Mouse (Mus musculus) stomach, embryonic 14.5 days (tissue): ENCODE data around the gene Ccr7. TPM values are rescaled to one million over a fixed set of nuclear protein-coding genes. Genes with fewer than 3 reads are reported as not detected.

Source experiments
- ATAC-seq: fragments of 200-750 bp; cut with Nextera tagmentation; 2 replicates; pipeline ENCODE4 v1.8.0; 2017; ENCODE audit warnings: low read depth, moderate TSS enrichment; ENCODE audit not compliant: insufficient number of reproducible peaks, insufficient read depth, low FRiP score
- H3K27ac ChIP-seq: fragments of 300-500 bp; sonication (generic); 2 replicates; pipeline ENCODE4 v1.5.1; 2014; ENCODE audit warnings: mild to moderate bottlenecking, low read length, moderate library complexity, mixed read lengths
- H3K27me3 ChIP-seq: fragments of 300-500 bp; sonication (generic); 2 replicates; pipeline ENCODE4 v1.6.1; 2014; ENCODE audit warnings: low read length, control low read depth, mixed read lengths; ENCODE audit not compliant: control insufficient read depth, insufficient read depth
- H3K36me3 ChIP-seq: fragments of 300-500 bp; sonication (generic); 2 replicates; pipeline ENCODE4 v1.6.1; 2014; ENCODE audit warnings: mild to moderate bottlenecking, control low read depth, low read length, moderate library complexity, mixed read lengths; ENCODE audit not compliant: control insufficient read depth, insufficient read depth
- H3K4me1 ChIP-seq: fragments of 300-500 bp; sonication (generic); 2 replicates; pipeline ENCODE4 v1.6.1; 2014; ENCODE audit warnings: low read length, control low read depth, mixed read lengths; ENCODE audit not compliant: control insufficient read depth, insufficient read depth
- H3K4me2 ChIP-seq: fragments of 300-500 bp; sonication (generic); replicated peaks from 2 replicates; pipeline ENCODE4 v1.6.1; 2014; ENCODE audit warnings: low read depth, low read length, control low read depth
- H3K4me3 ChIP-seq: fragments of 300-500 bp; sonication (generic); 2 replicates; pipeline ENCODE4 v1.5.1; 2014; ENCODE audit warnings: low read depth, low read length, control low read depth
- H3K9ac ChIP-seq: fragments of 300-500 bp; sonication (generic); replicated peaks from 2 replicates; pipeline ENCODE4 v1.6.1; 2014; ENCODE audit warnings: low read depth, mild to moderate bottlenecking, control low read depth, low read length, moderate library complexity, mixed read lengths
- H3K9me3 ChIP-seq: fragments of 300-500 bp; sonication (generic); 2 replicates; pipeline ENCODE4 v1.6.1; 2016; ENCODE audit warnings: low read depth, low read length, control low read depth; ENCODE audit not compliant: control insufficient read depth
- WGBS: fragments of 180-500 bp; shearing (Covaris S2); extraction: QIAGEN DNeasy Blood & Tissue Kit; methylation state at CpG from one replicate; pipeline ENCODE4 v1.1.7; 2014; 5-methylcytosine and 5-hydroxymethylcytosine counted together
- polyA plus RNA-seq: library from polyadenylated mRNA; unstranded; fragments of >200 nt; fragmentation: Nextera tagmentation; extraction: Ambion mirVana; gene quantifications from 2 replicates; pipeline ENCODE4 v1.2.1, GENCODE M21; 2014

The Ccr7 gene
- polyA plus RNA-seq, 1 experiment from 2014 or later, result 0.52 TPM

DNA sequence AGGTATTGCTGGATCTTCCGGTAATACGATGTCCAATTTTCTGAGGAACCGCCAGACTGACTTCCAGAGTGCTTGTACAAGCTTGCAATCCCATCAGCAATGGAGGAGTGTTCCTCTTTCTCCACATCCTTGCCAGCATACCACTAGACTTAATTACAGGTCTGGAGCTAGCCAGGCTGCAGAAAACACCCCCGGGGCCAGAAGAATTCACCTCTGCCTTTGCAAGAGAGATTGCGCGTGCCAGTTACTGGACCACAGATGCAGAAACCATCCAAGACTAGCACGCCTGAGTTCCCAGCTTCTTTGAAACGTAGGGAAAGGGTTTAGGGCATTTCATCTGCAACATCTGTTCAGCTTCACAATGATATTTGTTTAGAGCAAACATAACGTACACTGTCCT lies 15.9 kb downstream of the Ccr7 start:
- Histone ChIP-seq H3K36me3 (no peaks in the 10 kb centered on the region), H3K4me1 (peaks cover 34% of the 10 kb centered on the region), H3K9me3 (no peaks in the 10 kb centered on the region), H3K27me3 (no peaks in the 10 kb centered on the region), H3K9ac (no peak overlapping the region), H3K4me3 (no peak overlapping the region), H3K27ac (no peak overlapping the region), H3K4me2 (no peak overlapping the region)
- no peak for ATAC-seq
- WGBS, result 65% methylated on average over 9 of the region's 9 CpGs

DNA sequence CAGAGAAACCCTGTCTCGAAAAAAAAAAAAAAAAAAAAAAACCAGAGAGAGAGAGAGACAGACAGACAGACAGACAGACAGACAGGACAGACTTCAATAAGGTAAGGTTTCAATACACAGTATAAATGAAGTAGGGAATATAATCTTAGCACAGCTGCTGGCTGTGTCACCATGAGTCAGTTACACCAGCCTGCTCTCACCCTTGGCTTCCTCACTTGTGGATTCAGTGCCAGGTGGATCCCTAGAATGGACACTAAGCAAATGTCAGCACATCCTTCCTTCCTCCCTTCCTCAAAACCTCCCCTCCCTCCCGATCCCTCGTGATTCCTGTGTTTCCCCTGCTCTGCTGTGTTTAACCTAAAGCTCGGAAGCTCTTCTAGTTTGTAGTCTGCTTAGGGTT lies 17.5 kb downstream of the Ccr7 start:
- Histone ChIP-seq H3K27me3 (no peaks in the 10 kb centered on the region), H3K4me2 (no peak overlapping the region), H3K9me3 (no peaks in the 10 kb centered on the region), H3K4me3 (no peak overlapping the region), H3K36me3 (no peaks in the 10 kb centered on the region), H3K4me1 (peaks cover 40% of the 10 kb centered on the region), H3K9ac (no peak overlapping the region), H3K27ac (no peak overlapping the region)
- 76% methylated on average over 4 of the region's 4 CpGs for WGBS
- ATAC-seq, result no peak

DNA sequence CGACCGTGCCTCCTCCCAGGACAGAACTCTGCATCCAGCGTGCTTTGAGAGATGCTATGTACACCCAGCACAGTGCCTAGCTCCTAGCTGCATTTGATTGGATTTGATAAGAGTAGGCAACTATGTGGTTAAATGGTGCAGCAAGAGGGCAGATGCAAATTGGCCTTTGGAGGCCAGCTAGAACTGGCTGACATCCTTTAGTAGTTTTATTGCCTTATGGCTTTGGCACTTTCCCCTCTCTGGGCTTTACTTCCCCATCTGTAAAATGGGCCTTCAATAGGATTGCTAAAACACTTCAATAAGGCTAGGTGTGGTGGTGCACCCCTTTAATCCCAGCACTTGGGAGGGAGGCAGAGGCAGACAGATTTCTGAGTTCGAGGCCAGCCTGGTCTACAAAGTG lies 17.9 kb downstream of the Ccr7 start:
- H3K9me3 ChIP-seq, result no peaks in the 10 kb centered on the region
- peaks cover 40% of the 10 kb centered on the region for H3K4me1 ChIP-seq
- no peak overlapping the region for H3K9ac ChIP-seq
- H3K36me3 ChIP-seq, result no peaks in the 10 kb centered on the region
- no peaks in the 10 kb centered on the region for H3K27me3 ChIP-seq
- no peak overlapping the region for H3K4me2 ChIP-seq
- no peak for ATAC-seq
- H3K27ac ChIP-seq, result no peak overlapping the region
- WGBS, result 64% methylated on average over 4 of the region's 4 CpGs
- H3K4me3 ChIP-seq, result no peak overlapping the region

DNA sequence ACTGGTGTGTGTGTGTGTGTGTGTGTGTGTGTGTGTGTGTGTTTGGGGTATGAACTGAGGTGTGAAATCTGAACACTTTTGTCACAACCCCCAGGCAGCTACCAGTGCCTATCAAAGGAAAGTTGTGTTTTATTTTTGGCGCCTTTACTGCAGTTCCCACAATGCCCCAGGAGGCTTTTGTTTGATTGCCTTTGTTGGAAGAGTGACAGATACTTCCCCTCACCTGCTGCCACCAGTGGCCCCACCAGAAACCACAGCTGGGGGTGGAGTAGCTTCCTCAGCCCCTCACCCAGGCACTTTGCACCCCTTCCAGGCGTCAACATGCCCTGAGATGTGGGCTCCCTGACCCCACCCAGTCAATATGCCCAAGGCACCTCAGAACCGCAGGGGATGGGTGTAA lies 18.5 kb downstream of the Ccr7 start:
- H3K4me3 ChIP-seq, result no peak overlapping the region
- H3K36me3 ChIP-seq, result no peaks in the 10 kb centered on the region
- whole genome bisulfite sequencing, result 48% methylated on average over 3 of the region's 3 CpGs
- H3K9me3 ChIP-seq, result no peaks in the 10 kb centered on the region
- no peak overlapping the region for H3K4me2 ChIP-seq
- no peak overlapping the region for H3K27ac ChIP-seq
- ATAC-seq, result no peak
- no peak overlapping the region for H3K9ac ChIP-seq
- H3K27me3 ChIP-seq, result no peaks in the 10 kb centered on the region
- peaks cover 40% of the 10 kb centered on the region for H3K4me1 ChIP-seq

DNA sequence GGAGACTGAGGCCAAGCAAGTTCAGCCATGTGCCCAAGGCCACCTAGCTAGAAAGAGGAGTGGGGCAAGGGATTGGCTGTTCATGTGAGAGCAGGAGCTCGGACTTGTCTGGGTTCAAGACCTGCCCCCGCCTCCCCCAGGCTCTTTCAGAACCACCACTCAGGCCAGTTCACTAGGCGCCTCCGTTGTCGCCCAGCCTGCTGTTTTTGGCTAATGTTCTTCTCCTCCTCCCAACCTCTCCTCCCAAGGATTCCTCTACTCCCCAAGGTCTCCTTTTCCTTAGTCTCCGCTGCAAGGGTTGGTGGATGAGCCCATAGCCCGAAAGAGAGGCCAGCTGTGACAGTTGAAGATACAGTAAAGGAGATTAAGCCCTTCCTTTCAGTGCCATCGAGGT lies 19.8 kb downstream of the Ccr7 start:
- Histone ChIP-seq H3K9me3 (no peaks in the 10 kb centered on the region), H3K36me3 (no peaks in the 10 kb centered on the region), H3K9ac (no peak overlapping the region), H3K4me2 (no peak overlapping the region), H3K4me3 (no peak overlapping the region), H3K4me1 (peaks cover 40% of the 10 kb centered on the region), H3K27me3 (no peaks in the 10 kb centered on the region), H3K27ac (peak overlapping the region; percentile 90)
- no peak for ATAC-seq
- 64% methylated on average over 8 of the region's 8 CpGs for whole genome bisulfite sequencing

DNA sequence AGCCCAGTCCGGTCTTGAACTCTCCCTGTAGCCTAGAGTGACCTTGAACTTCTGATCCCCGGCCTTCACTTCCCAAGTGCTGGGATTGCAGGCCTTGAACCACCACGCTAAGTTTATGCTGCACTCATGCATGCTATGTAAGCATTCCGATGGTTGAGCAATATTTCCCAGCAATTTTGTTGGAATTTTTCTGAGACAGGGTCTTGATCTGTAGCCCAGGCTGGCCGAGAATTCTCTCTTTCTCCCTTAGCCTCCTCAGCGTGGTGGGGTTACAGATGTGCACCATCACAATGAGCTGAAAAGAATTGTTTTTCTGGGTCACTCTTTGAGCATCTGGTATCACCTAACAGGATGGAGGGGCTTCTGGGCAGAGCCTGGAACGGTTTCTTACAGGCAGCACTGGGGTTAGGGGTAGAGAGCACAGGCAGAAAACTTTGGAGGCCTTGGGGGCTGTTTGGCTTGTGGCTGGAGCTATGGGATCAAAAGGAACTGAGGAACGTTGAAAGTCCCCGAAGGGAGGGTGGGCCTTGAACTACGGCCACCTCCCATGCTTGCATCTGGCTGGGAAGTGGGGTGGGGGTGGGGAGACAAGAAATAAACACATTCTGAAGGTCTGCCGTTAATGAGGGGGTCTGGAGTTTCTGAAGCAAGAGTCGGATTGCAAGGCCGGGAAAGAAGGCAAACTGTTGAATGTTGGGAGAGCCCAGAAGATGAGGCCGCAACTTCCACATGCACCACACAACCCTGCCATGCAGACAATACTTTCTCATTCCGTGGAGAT lies 20.4 kb downstream of the Ccr7 start:
- no peak overlapping the region for H3K9ac ChIP-seq

DNA sequence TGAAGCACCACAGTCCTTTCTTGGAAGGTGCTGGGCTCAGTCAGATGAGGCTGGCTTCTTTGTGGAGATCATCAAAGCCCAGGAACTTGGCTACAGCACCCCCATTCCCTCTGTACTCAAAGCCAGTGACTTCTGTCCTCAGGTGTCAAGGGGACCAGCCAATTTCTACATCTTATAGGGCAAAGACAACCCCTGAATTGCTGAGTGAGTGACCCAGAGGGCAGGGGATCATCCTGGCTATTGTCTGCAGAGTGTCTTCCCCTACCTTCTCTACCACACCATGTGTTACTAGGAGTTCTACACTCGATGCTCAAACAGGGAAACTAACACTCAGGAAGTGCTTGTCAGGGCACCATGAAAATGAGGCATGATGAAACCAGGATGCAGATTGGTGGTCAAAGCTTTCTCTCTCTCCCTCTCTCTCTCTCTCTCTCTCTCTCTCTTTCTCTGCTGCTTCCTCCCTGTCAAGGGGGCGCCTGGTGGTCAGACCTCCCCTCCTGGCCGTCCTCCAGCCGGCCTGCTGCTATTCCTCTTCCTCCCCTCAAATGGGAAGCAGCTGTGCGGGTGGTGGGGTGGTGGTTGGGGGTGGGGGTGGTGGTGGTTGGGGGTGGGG lies 21.5 kb downstream of the Ccr7 start:
- H3K4me2 ChIP-seq, result no peak overlapping the region
- peaks cover 40% of the 10 kb centered on the region for H3K4me1 ChIP-seq
- no peaks in the 10 kb centered on the region for H3K27me3 ChIP-seq
- H3K27ac ChIP-seq, result peak overlapping the region; percentile 90
- 19% methylated on average over 5 of the region's 5 CpGs for WGBS
- peak; percentile 29; the same call in 1 of the 2 replicates for ATAC-seq
- no peak overlapping the region for H3K9ac ChIP-seq
- H3K4me3 ChIP-seq, result no peak overlapping the region
- H3K36me3 ChIP-seq, result no peaks in the 10 kb centered on the region
- no peaks in the 10 kb centered on the region for H3K9me3 ChIP-seq

More for the DNA sequence above, 20.4 kb downstream of the Ccr7 start:
- WGBS, result 29% methylated on average over 15 of the region's 15 CpGs
- no peaks in the 10 kb centered on the region for H3K36me3 ChIP-seq
- peaks cover 40% of the 10 kb centered on the region for H3K4me1 ChIP-seq
- no peak for ATAC-seq
- no peak overlapping the region for H3K4me2 ChIP-seq
- H3K27me3 ChIP-seq, result no peaks in the 10 kb centered on the region
- H3K9me3 ChIP-seq, result no peaks in the 10 kb centered on the region
- H3K27ac ChIP-seq, result peak overlapping the region; percentile 90
- no peak overlapping the region for H3K4me3 ChIP-seq

DNA sequence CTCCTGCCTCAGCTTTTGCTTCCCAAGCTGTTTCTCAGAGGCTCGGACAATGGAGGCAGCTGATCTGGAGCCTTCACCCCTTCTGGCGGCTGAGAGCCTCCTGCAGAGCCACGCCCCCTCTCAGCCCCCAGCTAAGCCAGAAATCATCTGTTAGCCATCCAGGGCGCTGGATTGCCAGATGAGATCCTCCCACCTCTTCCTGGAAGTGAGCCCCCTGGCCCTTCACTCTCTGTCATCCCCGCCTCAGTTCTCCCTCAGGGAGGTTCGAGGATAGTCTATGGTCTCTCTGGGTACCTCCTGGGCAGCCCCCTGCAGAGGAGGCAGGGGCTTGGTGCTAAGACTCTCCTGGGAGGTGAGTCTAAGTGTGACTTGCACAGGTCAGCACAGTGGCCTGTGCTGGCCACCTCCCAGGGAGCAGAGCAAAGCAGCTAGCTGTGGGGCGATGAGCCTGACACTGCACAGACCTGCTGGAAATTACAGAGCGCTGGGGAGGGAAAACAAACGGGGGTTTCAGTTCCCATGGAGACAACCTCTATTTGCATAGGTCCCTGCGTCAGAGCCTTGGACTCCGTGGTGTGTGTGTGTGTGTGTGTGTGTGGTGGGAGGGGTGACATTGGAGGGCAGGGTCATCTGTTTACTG lies 22.7 kb downstream of the Ccr7 start:
- no peaks in the 10 kb centered on the region for H3K36me3 ChIP-seq
- ATAC-seq, result peak; percentile 64
- 3% methylated on average over 11 of the region's 11 CpGs for WGBS
- H3K4me1 ChIP-seq, result peaks cover 40% of the 10 kb centered on the region
- H3K4me3 ChIP-seq, result no peak overlapping the region
- no peaks in the 10 kb centered on the region for H3K9me3 ChIP-seq
- H3K27ac ChIP-seq, result peak overlapping the region; percentile 79
- no peaks in the 10 kb centered on the region for H3K27me3 ChIP-seq
- peak overlapping the region; percentile 31 for H3K4me2 ChIP-seq
- no peak overlapping the region for H3K9ac ChIP-seq
